Mouse (Mus musculus) ES-Bruce4 (cell line): ENCODE measurements around the gene 1700069L16Rik.

Source experiments
- EP300 ChIP-seq: IDR thresholded peaks from 2 replicates; pipeline ENCODE4 v1.6.1; 2011; ENCODE audit warnings: low read depth, low read length; ENCODE audit not compliant: insufficient read depth
- POLR2A ChIP-seq: IDR thresholded peaks from one replicate; pipeline ENCODE4 v1.8.1; 2011; ENCODE audit warnings: low read length; ENCODE audit not compliant: insufficient read depth

DNA sequence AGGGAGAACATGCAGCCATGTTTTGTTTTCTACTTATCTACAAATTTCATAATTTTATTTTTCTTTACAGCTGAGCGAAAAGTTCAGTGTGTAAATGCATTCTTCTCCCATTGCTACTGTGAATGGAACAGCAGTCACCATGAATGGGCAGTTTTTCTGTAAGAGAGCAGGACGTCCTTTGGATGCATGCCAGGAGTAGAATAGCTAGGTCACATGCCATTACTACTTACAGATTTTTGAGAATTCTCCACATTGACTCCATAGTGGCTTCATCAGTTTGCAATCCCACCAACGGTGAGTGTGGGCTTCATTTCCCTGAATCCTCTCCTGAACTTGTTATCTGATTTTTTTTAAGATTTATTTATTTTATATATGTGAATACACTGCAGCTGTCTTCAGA is 54.5 kb downstream of the 1700069L16Rik start:
- no peak for TF ChIP-seq EP300
- no peak for TF ChIP-seq POLR2A
